Comparison of ENCODE assay signal across 22 mouse cellular contexts in genomic region chr4:141543593-141543992, GRCm38 (mm10). TPM values are rescaled to one million over a fixed set of nuclear protein-coding genes. Genes with fewer than 3 reads are reported as not detected.
DNase-seq lines count a peak whose midpoint lies in the region; ATAC-seq and TF ChIP-seq lines count a peak whose summit lies in the region.
"Had no signal": no experiment of that assay in that cellular context is flagged by ENCODE, and none has a peak within 500 bp of the region (broad histone marks: within the 10 kb centered on the region; RNA-seq: fewer than 3 reads in every experiment).

No protein-coding gene starts in this region.

- peaks cover 45% of the 10 kb centered on the region for H3K4me1 ChIP-seq in forebrain, embryonic 12.5 days
- H3K4me1 ChIP-seq in forebrain, postnatal 0 days (ENCODE audit: insufficient read depth), result peaks cover 15% of the 10 kb centered on the region

- peak; percentile 51 for DNase-seq in cerebellum, adult 9-10 months
- no peak for DNase-seq in cerebellum, postnatal 25 days
- peak; percentile 40 for DNase-seq in cerebellum, adult 9-11 months
- DNase-seq in cerebellum, adult 8-10 months, result no peak
- no peak for DNase-seq in forebrain, postnatal 0 days
- DNase-seq in testis, postnatal 14 days (ENCODE audit: low spot score), result peak; percentile 69
- DNase-seq in testis, postnatal 10 days (ENCODE audit: low spot score), result no peak
- DNase-seq: adrenal gland, adult 2 months; adrenal gland, adult 8-10 months; adrenal gland, postnatal 10 days; adrenal gland, postnatal 14 days; adrenal gland, postnatal 25 days; adrenal gland, postnatal 36 days; B cell, adult 2 months; cerebellum, adult 11 months; cerebellum, adult 11-12 months had no signal

- no peaks in the 10 kb centered on the region for H3K9me3 ChIP-seq in forebrain, embryonic 12.5 days
- no peaks in the 10 kb centered on the region for H3K9me3 ChIP-seq in forebrain, postnatal 0 days (ENCODE audit: low read length)
- H3K9me3 ChIP-seq: G1E had no signal

- no peak for ATAC-seq in forebrain, embryonic 12.5 days (ENCODE audit: low FRiP score)
- ATAC-seq in forebrain, postnatal 0 days, result no peak
- ATAC-seq: activated CD4-positive, CD25-positive, alpha-beta regulatory T cell, adult 4 months; CD4-positive, CD25-positive, alpha-beta regulatory T cell, adult 4 months; Patski had no signal

- no peaks in the 10 kb centered on the region for H3K36me3 ChIP-seq in forebrain, embryonic 12.5 days (replicated peaks)
- no peaks in the 10 kb centered on the region for H3K36me3 ChIP-seq in forebrain, postnatal 0 days (ENCODE audit: insufficient read depth)
- H3K36me3 ChIP-seq: G1E had no signal

- 0 out of 2 replicates have a peak overlapping the region, but pooled peaks have one; percentile 14 for H3K27ac ChIP-seq in forebrain, embryonic 12.5 days
- H3K27ac ChIP-seq in forebrain, postnatal 0 days (ENCODE audit: low read depth, low read length), result no peak overlapping the region

- no peak overlapping the region for H3K4me2 ChIP-seq in forebrain, embryonic 12.5 days
- no peak overlapping the region for H3K4me2 ChIP-seq in forebrain, postnatal 0 days (ENCODE audit: low read depth)

- H3K9ac ChIP-seq in forebrain, embryonic 12.5 days, result no peak overlapping the region
- H3K9ac ChIP-seq in forebrain, postnatal 0 days, result no peak overlapping the region

- 80% methylated on average over 3 of the region's 3 CpGs for WGBS in forebrain, embryonic 12.5 days
- WGBS in forebrain, postnatal 0 days, result 76% methylated on average over 3 of the region's 3 CpGs

- no peak overlapping the region for H3K4me3 ChIP-seq in forebrain, embryonic 12.5 days (replicated peaks)
- no peak overlapping the region for H3K4me3 ChIP-seq in forebrain, postnatal 0 days (ENCODE audit: low read depth, low read length)

- no peak for TF ChIP-seq CTCF in forebrain, postnatal 0 days (IDR thresholded peaks at IDR 0.05; ENCODE audit: low read depth)

- no peaks in the 10 kb centered on the region for H3K27me3 ChIP-seq in forebrain, embryonic 12.5 days
- no peaks in the 10 kb centered on the region for H3K27me3 ChIP-seq in forebrain, postnatal 0 days (ENCODE audit: insufficient read depth, low read length)
- H3K27me3 ChIP-seq: CH12.LX, Patski had no signal

RNA-seq across cellular contexts. Expression of gene Spen, which starts 5.2 kb away (rescaled TPM):
- polyA plus RNA-seq in forebrain, embryonic 12.5 days (2016; fragmentation: Nextera tagmentation; extraction: Ambion mirVana), result 20.3 and 20.9 TPM in 2 replicates
- 21.7 and 24.7 TPM in 2 replicates for total RNA-seq in forebrain, postnatal 0 days (2014; rRNA removed)
- polyA plus RNA-seq in forebrain, postnatal 0 days (2015; fragmentation: Nextera tagmentation; extraction: Ambion mirVana), result 6.0 and 10.7 TPM in 2 replicates

Comparison
In these comparisons a context has a peak if more than half of its experiments do, and no peak if none do; other contexts are left out.
1. DNase-seq: peak in cerebellum, adult 9-10 months (single experiment), cerebellum, adult 9-11 months (single experiment) and testis, postnatal 14 days (single experiment); none in cerebellum, postnatal 25 days (0 of 2), cerebellum, adult 8-10 months (single experiment), forebrain, postnatal 0 days (single experiment) and testis, postnatal 10 days (single experiment).